Mouse (Mus musculus) C3H10T1/2 (cell line): ENCODE measurements around the gene Lgals9. TPM values are rescaled to one million over a fixed set of nuclear protein-coding genes. Genes with fewer than 3 reads are reported as not detected.

Source experiments
- polyA plus RNA-seq, 2 experiments: library from polyadenylated mRNA; unstranded; fragments of >200 nt; fragmentation: generic; extraction: Trizol; gene quantifications; one replicate each; pipeline ENCODE4 v1.2.1; 2012; ENCODE audit warnings: missing spikeins in 2 of 2

The Lgals9 gene
- polyA plus RNA-seq: 100 to 1,000 TPM in 1 of 2 experiments, 10 to 100 TPM in 1; 26.2 to 151 TPM

GRCm38 (mm10) chr11:78984483-78985177, at the start of gene Lgals9:
Gene Lgals9, minus strand, starts transcription at chr11:78984946.

GRCm38 (mm10) chr11:78920411-78920939, 64.3 kb downstream of the Lgals9 start, which contains the start of gene Nos2:
Gene Nos2, plus strand, starts transcription at chr11:78920787.

Other genes starting within 250 kb of the Lgals9 start
- gene Ccnq, start 233.2 kb downstream of the Lgals9 start, polyA plus RNA-seq: 10 to 100 TPM; 22.7 to 43.2 TPM
- 10 to 100 TPM in 1 of 2 experiments, 1 to 10 TPM in 1; 6.3 to 11.7 TPM for gene Lyrm9, start 158.4 kb downstream of the Lgals9 start, polyA plus RNA-seq
- gene Nos2, start 64.2 kb downstream of the Lgals9 start, polyA plus RNA-seq: not detected
- 1 to 10 TPM; 1.7 to 6.5 TPM for gene Ksr1, start 161.5 kb upstream of the Lgals9 start, polyA plus RNA-seq